Mouse (Mus musculus) limb, embryonic 14.5 days (tissue): ENCODE measurements around the gene Mrpl51. TPM values are rescaled to one million over a fixed set of nuclear protein-coding genes. Genes with fewer than 3 reads are reported as not detected.

ENCODE experiments used
- ATAC-seq: fragments of 200-750 bp; cut with Nextera tagmentation; 2 replicates; pipeline ENCODE4 v1.8.0; 2017; ENCODE audit warnings: low read depth, moderate number of reproducible peaks, moderate TSS enrichment; ENCODE audit not compliant: low FRiP score
- DNase-seq: peaks from one replicate; pipeline ENCODE4 v3.0.0-alpha.2; 2015; ENCODE audit warnings: low spot score
- H3K27ac ChIP-seq: fragments of 300-500 bp; sonication (generic); replicated peaks from 2 replicates; pipeline ENCODE4 v1.5.1; 2014; ENCODE audit warnings: low read depth, mild to moderate bottlenecking, low read length, moderate library complexity, mixed read lengths
- H3K27me3 ChIP-seq: fragments of 300-500 bp; sonication (generic); 2 replicates; pipeline ENCODE4 v1.6.1; 2014; ENCODE audit warnings: low read length, mixed read lengths; ENCODE audit not compliant: control insufficient read depth, insufficient read depth
- H3K36me3 ChIP-seq: fragments of 300-500 bp; sonication (generic); 2 replicates; pipeline ENCODE4 v1.6.1; 2014; ENCODE audit warnings: mild to moderate bottlenecking, low read length, moderate library complexity, mixed read lengths; ENCODE audit not compliant: control insufficient read depth, insufficient read depth
- H3K4me1 ChIP-seq: fragments of 300-500 bp; sonication (generic); 2 replicates; pipeline ENCODE4 v1.6.1; 2014; ENCODE audit warnings: antibody characterized with exemption, low read length, mixed read lengths; ENCODE audit not compliant: control insufficient read depth, insufficient read depth
- H3K4me2 ChIP-seq: fragments of 300-500 bp; sonication (generic); replicated peaks from 2 replicates; pipeline ENCODE4 v1.6.1; 2014; ENCODE audit warnings: low read depth, mild to moderate bottlenecking, low read length, moderate library complexity; ENCODE audit not compliant: severe bottlenecking
- H3K4me3 ChIP-seq: fragments of 300-500 bp; sonication (generic); replicated peaks from 2 replicates; pipeline ENCODE4 v1.5.1; 2014; ENCODE audit warnings: low read length
- H3K9ac ChIP-seq: fragments of 300-500 bp; sonication (generic); 2 replicates; pipeline ENCODE4 v1.6.1; 2014; ENCODE audit warnings: mild to moderate bottlenecking, low read depth, low read length, moderate library complexity; ENCODE audit not compliant: severe bottlenecking
- H3K9me3 ChIP-seq: fragments of 300-500 bp; sonication (generic); 2 replicates; pipeline ENCODE4 v1.6.1; 2016; ENCODE audit warnings: low read length; ENCODE audit not compliant: control insufficient read depth
- POLR2A ChIP-seq: fragments of 200-500 bp; IDR thresholded peaks from 2 replicates; pipeline ENCODE4 v1.8.0; 2012; ENCODE audit warnings: inconsistent platforms, mild to moderate bottlenecking, moderate library complexity, borderline replicate concordance; ENCODE audit not compliant: insufficient read depth, insufficient read length; ENCODE audit errors: extremely low read depth
- WGBS: fragments of 180-500 bp; shearing (Covaris S2); extraction: QIAGEN DNeasy Blood & Tissue Kit; methylation state at CpG from one replicate; pipeline ENCODE4 v1.1.7; 2014; 5-methylcytosine and 5-hydroxymethylcytosine counted together
- polyA plus RNA-seq, 2 experiments: library from polyadenylated mRNA; depleted of rRNA in 1 of 2; stranded (reverse) in 1 of 2; unstranded in 1 of 2; fragments of >200 nt; fragmentation: Nextera tagmentation in 1 of 2; extraction: Ambion mirVana in 1 of 2; gene quantifications; 2 replicates each; pipeline versions ENCODE4 v1.2.1 to v1.2.3; 2012 to 2014

Gene Mrpl51
- polyA plus RNA-seq, 2 experiments: 75.0 to 189 TPM

DNA sequence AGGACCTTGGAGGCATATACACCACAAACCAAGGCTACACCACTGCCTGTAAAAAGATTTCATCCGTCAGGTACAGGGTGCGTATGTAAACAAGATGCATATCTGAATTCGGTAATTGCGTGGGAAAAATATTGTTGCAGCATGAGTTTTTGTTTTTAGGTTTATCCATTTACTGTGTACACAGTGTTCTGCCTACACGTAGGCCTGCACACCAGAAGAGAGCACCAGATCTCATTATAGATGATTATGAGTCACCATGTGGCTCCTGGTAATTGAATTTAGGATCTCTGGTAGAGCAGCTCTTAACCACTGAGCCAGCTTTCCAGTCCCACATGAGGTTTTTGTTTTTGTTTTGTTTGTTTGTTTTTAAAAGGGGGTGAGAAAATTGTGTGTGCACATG, 5.6 kb downstream of the Mrpl51 start:
- peaks cover 27% of the 10 kb centered on the region for H3K36me3 ChIP-seq
- no peaks in the 10 kb centered on the region for H3K9me3 ChIP-seq
- H3K4me3 ChIP-seq: no peak overlapping the region
- TF ChIP-seq POLR2A: no peak
- H3K4me1 ChIP-seq: peaks cover 8% of the 10 kb centered on the region
- 74% methylated on average over 5 of the region's 5 CpGs for WGBS
- no peak overlapping the region for H3K27ac ChIP-seq
- H3K4me2 ChIP-seq: no peak overlapping the region
- DNase-seq: no peak
- ATAC-seq: no peak
- no peaks in the 10 kb centered on the region for H3K27me3 ChIP-seq
- no peak overlapping the region for H3K9ac ChIP-seq

- 83% methylated on average over 1 of the region's 1 CpGs for WGBS
- Histone ChIP-seq H3K27ac (no peak overlapping the region), H3K4me3 (no peak overlapping the region), H3K4me1 (no peaks in the 10 kb centered on the region), H3K9me3 (no peaks in the 10 kb centered on the region), H3K4me2 (no peak overlapping the region), H3K36me3 (no peaks in the 10 kb centered on the region), H3K9ac (no peak overlapping the region), H3K27me3 (no peaks in the 10 kb centered on the region)
- no peak for ATAC-seq
- TF ChIP-seq POLR2A: no peak
- no peak for DNase-seq
Observed at GRCm38 (mm10) chr6:125210436-125210835, 18.8 kb downstream of the Mrpl51 start.

- no peak overlapping the region for H3K4me3 ChIP-seq
- H3K36me3 ChIP-seq: no peaks in the 10 kb centered on the region
- WGBS: 33% methylated on average over 2 of the region's 2 CpGs
- ATAC-seq (no peak), DNase-seq (no peak)
- no peaks in the 10 kb centered on the region for H3K4me1 ChIP-seq
- no peak for TF ChIP-seq POLR2A
- no peaks in the 10 kb centered on the region for H3K9me3 ChIP-seq
- H3K27ac ChIP-seq: no peak overlapping the region
- no peak overlapping the region for H3K9ac ChIP-seq
- no peaks in the 10 kb centered on the region for H3K27me3 ChIP-seq
- H3K4me2 ChIP-seq: no peak overlapping the region
Observed at GRCm38 (mm10) chr6:125212621-125213020, 21.0 kb downstream of the Mrpl51 start.

DNA sequence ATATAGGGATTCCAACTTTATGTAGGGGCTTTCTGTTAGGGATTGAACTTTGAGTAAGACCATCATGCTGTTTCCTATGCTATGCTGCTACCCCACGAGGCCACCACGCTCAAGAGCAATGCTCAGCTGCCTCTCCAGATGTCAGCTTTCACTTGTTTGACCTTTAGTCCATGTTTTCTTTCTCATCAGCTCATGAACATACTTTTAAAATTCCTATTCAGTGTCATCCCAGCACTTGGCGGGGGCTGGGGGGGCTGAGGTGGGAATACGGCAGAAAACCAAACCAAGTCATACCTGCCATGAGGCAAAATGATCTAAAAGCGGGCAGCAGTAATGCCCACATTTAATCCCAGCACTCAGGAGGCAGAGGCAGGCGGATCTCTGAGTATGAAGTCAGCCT, 21.5 kb downstream of the Mrpl51 start:
- no peaks in the 10 kb centered on the region for H3K4me1 ChIP-seq
- H3K4me3 ChIP-seq: no peak overlapping the region
- H3K36me3 ChIP-seq: no peaks in the 10 kb centered on the region
- no peaks in the 10 kb centered on the region for H3K27me3 ChIP-seq
- no peak for TF ChIP-seq POLR2A
- no peak overlapping the region for H3K27ac ChIP-seq
- 68% methylated on average over 6 of the region's 6 CpGs for WGBS
- ATAC-seq (no peak), DNase-seq (no peak)
- no peak overlapping the region for H3K9ac ChIP-seq
- no peak overlapping the region for H3K4me2 ChIP-seq
- H3K9me3 ChIP-seq: no peaks in the 10 kb centered on the region

DNA sequence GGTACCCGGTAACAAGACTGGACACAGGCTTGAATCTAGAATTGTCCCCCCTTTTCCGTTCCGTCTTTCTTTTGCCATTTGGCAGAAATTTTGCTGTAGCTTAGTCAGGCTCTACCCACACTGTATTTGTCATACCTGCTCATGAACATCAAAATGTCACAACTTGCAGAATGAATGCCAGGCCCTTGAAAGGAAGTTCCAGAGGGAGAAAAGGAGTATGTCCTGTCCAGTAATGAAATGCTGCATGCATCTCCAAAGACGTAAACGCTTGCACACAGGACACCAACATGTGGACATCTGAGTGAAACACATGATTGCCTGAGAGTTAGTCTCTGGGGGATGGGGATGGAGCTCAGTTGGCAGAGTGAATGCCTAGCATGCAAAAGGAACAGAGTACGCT, 22.1 kb downstream of the Mrpl51 start:
- no peak for TF ChIP-seq POLR2A
- no peak overlapping the region for H3K9ac ChIP-seq
- DNase-seq (no peak), ATAC-seq (no peak)
- no peaks in the 10 kb centered on the region for H3K36me3 ChIP-seq
- H3K9me3 ChIP-seq: no peaks in the 10 kb centered on the region
- H3K27ac ChIP-seq: no peak overlapping the region
- WGBS: 81% methylated on average over 6 of the region's 6 CpGs
- H3K4me3 ChIP-seq: no peak overlapping the region
- H3K4me2 ChIP-seq: no peak overlapping the region
- H3K4me1 ChIP-seq: no peaks in the 10 kb centered on the region
- no peaks in the 10 kb centered on the region for H3K27me3 ChIP-seq

DNA sequence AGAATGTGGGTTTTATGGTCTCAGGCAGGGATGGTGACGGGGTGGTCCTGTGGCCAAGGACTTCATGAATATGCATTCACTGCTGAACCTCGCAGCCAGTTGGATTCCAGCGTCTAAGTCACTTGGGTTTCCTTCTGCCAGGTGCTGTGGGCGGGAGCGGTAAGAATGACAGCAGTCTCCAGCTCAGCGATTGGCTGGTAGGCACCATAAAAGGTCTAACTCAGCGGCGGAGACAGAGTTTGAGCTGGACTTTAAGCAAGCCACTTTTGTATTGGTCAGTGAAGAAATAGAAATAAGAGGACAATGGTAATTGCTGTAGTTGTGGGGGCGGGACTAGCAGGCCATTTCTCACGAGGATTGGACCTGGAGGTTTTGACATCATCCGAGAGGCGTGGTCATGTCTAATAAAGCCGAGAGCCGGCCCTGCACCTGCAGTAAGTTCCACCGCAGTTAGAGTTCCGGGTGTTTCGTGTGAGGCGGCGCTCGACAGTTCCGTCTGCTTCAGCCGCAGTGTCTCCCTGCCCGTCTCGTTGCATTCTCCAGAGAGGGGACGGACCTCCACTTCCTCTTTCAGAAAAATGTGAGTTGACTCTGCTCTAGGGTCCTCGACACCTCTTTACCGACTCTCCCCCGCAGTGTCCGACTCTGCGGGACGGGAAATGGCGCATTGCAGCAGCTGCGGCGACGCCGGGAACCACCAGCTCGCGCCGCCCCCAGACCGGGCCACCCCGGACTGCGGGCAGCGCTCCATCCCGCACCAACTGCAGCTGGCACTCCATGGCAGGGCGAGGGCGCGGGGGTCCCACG, 23.8 kb downstream of the Mrpl51 start, which contains the start of gene Vamp1:
TSS of gene Vamp1 (plus strand) at position 404 of the 807 bp plus-strand sequence.
- 0% methylated on average over 47 of the region's 48 CpGs for WGBS
- DNase-seq: peak; percentile 98
- no peaks in the 10 kb centered on the region for H3K36me3 ChIP-seq
- no peaks in the 10 kb centered on the region for H3K27me3 ChIP-seq
- peak within 1 kb of the TSS; percentile 63 for H3K4me3 ChIP-seq
- peak; percentile 95 for ATAC-seq
- TF ChIP-seq POLR2A: peak; percentile 76; the same call in 1 of the 2 replicates
- peak within 1 kb of the TSS; percentile 71 for H3K9ac ChIP-seq
- peak within 1 kb of the TSS; percentile 56 for H3K27ac ChIP-seq
- no peaks in the 10 kb centered on the region for H3K4me1 ChIP-seq
- H3K4me2 ChIP-seq: peak within 1 kb of the TSS; percentile 88
- H3K9me3 ChIP-seq: no peaks in the 10 kb centered on the region
